Mouse (Mus musculus) left cerebral cortex, adult 6 months (tissue): ENCODE data around the gene Gstm4. TPM values are rescaled to one million over a fixed set of nuclear protein-coding genes. Genes with fewer than 3 reads are reported as not detected.

Experiments used
- long read RNA-seq, 2 experiments: library from polyadenylated mRNA; unstranded; transcript quantifications; one replicate each; pipeline ENCODE4 v2.0.0; 2019 to 2020
- polyA plus RNA-seq: library from polyadenylated mRNA; unstranded; fragments of <200 nt; fragmentation: Nextera tagmentation; gene quantifications from 2 replicates; pipeline ENCODE4 v1.2.3, GENCODE M21; 2021

Gene Gstm4
- 17.6 and 19.8 TPM in 2 replicates for polyA plus RNA-seq
- long read RNA-seq, experiment 1, transcript Gstm4-203 (8 exons, 1,462 nt), result minor isoform, 6 of 74 reads
- long read RNA-seq, experiment 1, transcript Gstm4-201 (8 exons, 1,707 nt), result major isoform, 52 of 74 reads
- long read RNA-seq, experiment 1, transcript Gstm4-202 (8 exons, 777 nt), result minor isoform, 5 of 74 reads
- long read RNA-seq, experiment 1, partial matches to known transcripts, result 4 of 74 reads
- long read RNA-seq, experiment 1, other reads (novel, unspliced or antisense), result 7 of 74 reads
- long read RNA-seq, experiment 2, transcript Gstm4-201 (8 exons, 1,707 nt), result major isoform, 15 of 21 reads
- long read RNA-seq, experiment 2, partial matches to known transcripts, result 1 of 21 reads
- long read RNA-seq, experiment 2, other reads (novel, unspliced or antisense), result 2 of 21 reads

GRCm38 (mm10) chr3:108044394-108045140 is at the start of gene Gstm4:
TSS of gene Gstm4 (minus strand) at chr3:108044894.

GRCm38 (mm10) chr3:108092536-108093115 is 47.9 kb upstream of the Gstm4 start, which contains the start of gene Gnat2:
TSS of gene Gnat2 (plus strand) at chr3:108092789.

DNA sequence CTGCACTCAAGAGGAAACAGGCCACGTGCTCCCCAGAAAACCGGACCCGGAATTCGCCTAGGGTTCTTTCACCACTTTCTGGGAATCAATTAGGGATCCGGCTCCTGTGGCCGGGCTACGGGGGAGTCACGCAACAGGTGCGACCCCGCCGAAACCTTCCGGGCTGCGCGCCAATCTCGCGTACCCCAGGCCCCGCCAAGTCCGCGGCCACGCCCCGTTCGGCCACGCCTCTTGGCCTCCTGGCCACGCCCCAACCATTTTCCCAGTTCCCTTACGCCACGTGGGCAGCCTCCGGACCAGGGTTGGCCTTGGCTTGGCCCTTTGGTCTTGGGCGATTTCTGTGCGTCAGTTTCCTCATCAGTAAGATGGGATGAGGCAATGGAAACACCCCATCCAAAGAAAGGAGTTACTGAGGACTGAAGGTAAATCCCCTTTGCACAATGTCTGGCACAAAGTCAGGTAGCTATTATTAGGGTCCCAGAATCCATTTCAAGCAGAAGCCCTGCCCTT is 41.8 kb upstream of the Gstm4 start, which contains the start of gene Ampd2:
Ampd2 (minus strand) TSS at position 182 of the 510 bp plus-strand sequence.

DNA sequence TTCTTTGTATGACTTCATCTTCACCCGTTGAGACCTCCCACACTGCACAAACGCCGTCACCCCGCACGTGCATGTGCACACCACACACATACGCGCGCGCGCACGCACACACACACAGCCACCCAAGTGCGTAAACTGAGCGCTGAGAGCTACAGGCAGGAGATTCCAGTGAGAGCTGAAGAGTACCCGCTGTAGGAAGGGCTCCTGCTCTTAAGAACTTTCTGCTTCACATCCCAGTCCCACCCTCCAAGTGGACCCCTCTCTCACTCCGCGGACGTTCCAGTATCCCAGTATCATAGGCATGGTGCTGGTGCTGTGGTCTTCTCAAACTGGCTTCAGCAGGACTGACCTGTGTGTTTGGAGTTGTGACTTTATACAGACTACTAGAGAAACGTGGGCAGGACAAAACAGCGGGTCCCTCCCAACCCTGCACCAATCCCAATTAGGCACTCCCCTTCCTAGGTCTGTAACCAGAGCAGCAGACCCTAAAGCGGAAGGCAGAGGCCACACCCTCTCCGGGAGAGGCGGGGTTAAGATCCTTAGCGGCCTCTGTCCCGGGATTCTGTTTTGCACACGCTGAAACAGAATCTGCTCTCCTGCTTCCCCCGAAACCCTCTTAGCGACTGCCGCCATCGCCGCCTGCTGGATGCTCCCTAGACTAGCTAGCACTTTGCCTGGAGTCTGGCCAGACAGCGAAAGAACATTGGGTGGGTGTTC is 27.1 kb downstream of the Gstm4 start, which contains the start of gene Gstm1:
Gstm1 (minus strand) TSS at position 501 of the 717 bp plus-strand sequence.

Other genes with a start within 250 kb of the Gstm4 start
- gene Eps8l3, start 167.7 kb downstream of the Gstm4 start, polyA plus RNA-seq, result not detected in 2 replicates
- 302 and 421 TPM in 2 replicates for gene Gstm5, start 149.1 kb downstream of the Gstm4 start, polyA plus RNA-seq
- gene Gstm7, start 113.1 kb downstream of the Gstm4 start, polyA plus RNA-seq, result 32.2 and 40.5 TPM in 2 replicates
- 6.7 and 7.0 TPM in 2 replicates for gene Gstm6, start 101.1 kb downstream of the Gstm4 start, polyA plus RNA-seq
- not detected in 2 replicates for gene Gstm3, start 75.6 kb downstream of the Gstm4 start, polyA plus RNA-seq
- gene Gstm2, start 58.4 kb downstream of the Gstm4 start, polyA plus RNA-seq, result 4.3 and 5.4 TPM in 2 replicates
- 444 and 459 TPM in 2 replicates for gene Gstm1, start 26.9 kb downstream of the Gstm4 start, polyA plus RNA-seq
- 19.0 and 24.4 TPM in 2 replicates for gene Ampd2, start 41.8 kb upstream of the Gstm4 start, polyA plus RNA-seq
- gene Gnat2, start 47.9 kb upstream of the Gstm4 start, polyA plus RNA-seq, result 0.16 TPM in 1 of 2 replicates, not detected in the other
- gene Gnai3, start 101.3 kb upstream of the Gstm4 start, polyA plus RNA-seq, result 15.2 and 20.7 TPM in 2 replicates
- 4.2 and 6.9 TPM in 2 replicates for gene Gpr61, start 110.0 kb upstream of the Gstm4 start, polyA plus RNA-seq
- 7.0 and 28.0 TPM in 2 replicates for gene Amigo1, start 141.4 kb upstream of the Gstm4 start, polyA plus RNA-seq
- 5.7 TPM in 2 replicates for gene Cyb561d1, start 156.3 kb upstream of the Gstm4 start, polyA plus RNA-seq
- gene Atxn7l2, start 166.0 kb upstream of the Gstm4 start, polyA plus RNA-seq, result 4.3 and 6.9 TPM in 2 replicates
- gene Sypl2, start 181.8 kb upstream of the Gstm4 start, polyA plus RNA-seq, result 0.49 and 2.2 TPM in 2 replicates
- gene Psma5, start 212.0 kb upstream of the Gstm4 start, polyA plus RNA-seq, result 203 and 256 TPM in 2 replicates
- gene Sort1, start 239.2 kb upstream of the Gstm4 start, polyA plus RNA-seq, result 27.4 and 83.4 TPM in 2 replicates